Mouse (Mus musculus): ENCODE measurements at regions not wholly inside any gene's neighbourhood (a gene's known extent, or its start where the extent isn't known, plus 50 kb on each side); places are given as distances from the start of the nearest gene placed in this dataset.

DNA sequence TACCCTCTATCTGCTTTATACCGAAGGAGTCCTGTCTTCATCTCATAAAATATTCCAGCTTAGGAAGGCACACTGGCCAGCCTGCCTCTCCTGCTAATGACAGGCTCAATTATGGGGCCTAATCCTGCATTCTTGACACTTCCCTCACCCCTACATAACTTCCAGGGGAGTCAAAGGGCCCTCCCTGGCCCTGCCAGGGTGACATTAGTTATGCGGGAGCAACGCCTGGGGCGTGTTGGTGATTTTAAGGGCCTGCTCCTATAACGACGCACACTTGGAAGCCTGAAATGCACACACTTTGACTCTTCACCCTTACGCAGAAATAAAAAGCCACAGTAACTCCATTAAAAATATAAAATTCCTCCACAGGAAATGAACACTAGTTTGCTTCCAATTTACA is 555.5 kb downstream of the Bnc2 start:
- Histone ChIP-seq H3K27me3 (ENCODE audit: control insufficient read depth in 1 of 2, insufficient read depth in 2 of 2, low read length in 2 of 2) (no peaks in the 10 kb centered on the region), H3K4me1 (ENCODE audit: control insufficient read depth in 1 of 2, insufficient read depth in 2 of 2, low read length in 2 of 2) (no peaks in the 10 kb centered on the region), H3K79me2 (ENCODE audit: control insufficient read depth, insufficient read depth, low read length, poor library complexity) (no peaks in the 10 kb centered on the region), H3K9ac (ENCODE audit: control insufficient read depth, low read depth, low read length, poor library complexity, severe bottlenecking) (no peak overlapping the region), H3K36me3 (ENCODE audit: control insufficient read depth in 1 of 2, insufficient read depth in 2 of 2, low read length in 2 of 2) (no peaks in the 10 kb centered on the region), H3K27ac (ENCODE audit: control insufficient read depth, low read depth, low read length) (no peak overlapping the region), H3K4me3 (ENCODE audit: control insufficient read depth in 1 of 2, insufficient read depth in 1 of 2, low read depth in 2 of 2, low read length in 2 of 2) (no peak overlapping the region), H3K9me3 (replicated peaks; ENCODE audit: insufficient read depth, low read length) (no peaks in the 10 kb centered on the region)
- TF ChIP-seq MAZ (IDR thresholded peaks at IDR 0.05; ENCODE audit: low read depth, low read length) = no peak
- no peak for TF ChIP-seq SIN3A (IDR thresholded peaks at IDR 0.05; ENCODE audit: low read length)
- TF ChIP-seq TCF12 (IDR thresholded peaks at IDR 0.05; ENCODE audit: low read depth, low read length) = no peak
- no peak for DNase-seq (ENCODE audit: low read depth, low spot score)

DNA sequence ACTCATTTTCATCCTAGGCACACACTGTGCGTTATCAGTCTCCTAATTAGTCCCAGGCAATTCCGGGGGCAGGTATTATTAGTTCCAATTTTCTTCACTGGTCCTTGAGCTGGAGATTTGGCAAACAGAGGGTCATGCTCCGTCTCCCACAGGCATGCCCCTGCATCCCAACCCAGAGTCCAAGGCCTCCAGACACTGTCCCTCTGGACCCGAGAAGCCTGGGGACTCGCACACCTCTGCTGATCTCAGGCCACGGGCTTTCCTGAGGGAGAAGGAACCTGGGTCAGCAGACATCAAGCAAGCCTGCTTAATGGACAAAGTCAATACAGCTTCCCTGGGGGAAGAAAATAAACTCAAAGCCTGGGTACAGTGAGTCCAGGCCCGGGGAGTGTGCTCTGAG is 554.7 kb downstream of the Bnc2 start:
- no peak overlapping the region for H3K9ac ChIP-seq (ENCODE audit: control insufficient read depth, low read depth, low read length, poor library complexity, severe bottlenecking)
- DNase-seq (ENCODE audit: low read depth, low spot score) = no peak
- no peaks in the 10 kb centered on the region for H3K9me3 ChIP-seq (replicated peaks; ENCODE audit: insufficient read depth, low read length)
- H3K79me2 ChIP-seq (ENCODE audit: control insufficient read depth, insufficient read depth, low read length, poor library complexity) = no peaks in the 10 kb centered on the region
- H3K4me3 ChIP-seq (ENCODE audit: control insufficient read depth in 1 of 2, insufficient read depth in 1 of 2, low read depth in 2 of 2, low read length in 2 of 2) = no peak overlapping the region
- no peaks in the 10 kb centered on the region for H3K36me3 ChIP-seq (ENCODE audit: control insufficient read depth in 1 of 2, insufficient read depth in 2 of 2, low read length in 2 of 2)
- no peaks in the 10 kb centered on the region for H3K4me1 ChIP-seq (ENCODE audit: control insufficient read depth in 1 of 2, insufficient read depth in 2 of 2, low read length in 2 of 2)
- H3K27me3 ChIP-seq (ENCODE audit: control insufficient read depth in 1 of 2, insufficient read depth in 2 of 2, low read length in 2 of 2) = no peaks in the 10 kb centered on the region
- TF ChIP-seq HCFC1 (IDR thresholded peaks at IDR 0.05; ENCODE audit: low read depth, low read length) (no peak), KAT2A (conservative IDR thresholded peaks at IDR 0.05; ENCODE audit: low read depth, low read length) (no peak), ZMIZ1 (IDR thresholded peaks at IDR 0.05; ENCODE audit: low read depth, low read length) (no peak), USF2 (IDR thresholded peaks at IDR 0.05; ENCODE audit: borderline replicate concordance in 1 of 2, insufficient read depth in 1 of 2, low read depth in 1 of 2, low read length in 2 of 2) (no peak), NELFE (IDR thresholded peaks at IDR 0.05; ENCODE audit: low read depth, low read length) (no peak), MAX (IDR thresholded peaks at IDR 0.05; ENCODE audit: low read length) (no peak), POLR2A (IDR thresholded peaks at IDR 0.05; ENCODE audit: control insufficient read depth in 1 of 2, insufficient read depth in 1 of 2, low read depth in 1 of 2, low read length in 2 of 2, poor library complexity in 1 of 2) (no peak), CTCF (IDR thresholded peaks at IDR 0.05 in 2 of 3, conservative IDR thresholded peaks at IDR 0.05 in 1 of 3; ENCODE audit: control insufficient read depth in 1 of 3, insufficient read depth in 1 of 3, low read depth in 2 of 3, low read length in 3 of 3, poor library complexity in 1 of 3, severe bottlenecking in 1 of 3) (no peak), UBTF (IDR thresholded peaks at IDR 0.05; ENCODE audit: borderline replicate concordance, insufficient read depth, low read depth, low read length) (no peak), CHD1 (IDR thresholded peaks at IDR 0.05; ENCODE audit: low read depth, low read length) (no peak), TCF12 (IDR thresholded peaks at IDR 0.05; ENCODE audit: low read depth, low read length) (no peak), SIN3A (IDR thresholded peaks at IDR 0.05; ENCODE audit: low read length) (no peak), MAFK (IDR thresholded peaks at IDR 0.05; ENCODE audit: borderline replicate concordance, low read depth, low read length) (no peak), POLR2AphosphoS5 (IDR thresholded peaks at IDR 0.05; ENCODE audit: borderline replicate concordance, low read depth, low read length) (no peak), MAZ (IDR thresholded peaks at IDR 0.05; ENCODE audit: low read depth, low read length) (no peak), RCOR1 (IDR thresholded peaks at IDR 0.05; ENCODE audit: low read depth, low read length) (no peak), TBP (IDR thresholded peaks at IDR 0.05; ENCODE audit: low read depth, low read length) (no peak), ZKSCAN1 (IDR thresholded peaks at IDR 0.05; ENCODE audit: low read depth, low read length) (no peak), ELF1 (IDR thresholded peaks at IDR 0.05; ENCODE audit: low read depth, low read length) (no peak)
- H3K27ac ChIP-seq (ENCODE audit: control insufficient read depth, low read depth, low read length) = no peak overlapping the region

Measured in MEL (cell line).